Mouse (Mus musculus): ENCODE results near the gene Trip13. TPM values are rescaled to one million over a fixed set of nuclear protein-coding genes. Genes with fewer than 3 reads are reported as not detected.
A peak's percentile ranks its signal among the peaks of the same experiment; 100 is the strongest.

Trip13 gene
- total and polyA plus RNA-seq, 3 experiments: 42.3 to 94.5 (median 93.2) TPM

GRCm38 (mm10) chr13:73879824-73880223 is 57.8 kb downstream of the Trip13 start:
- dilution Hi-C loops (cut with MboI; ENCODE audit: extremely low pct_ligation_motif_present, extremely low pct_unique_long_range_greater_than_20kb, low sequenced_read_pairs): no loop called here
- no peak overlapping the region for H3K4me3 ChIP-seq (replicated peaks in 1 of 3; ENCODE audit: low read depth in 2 of 3, low read length in 2 of 3, poor library complexity in 1 of 3)
- in situ Hi-C loops (cut with MboI; ENCODE audit: low pct_ligation_motif_present, low pct_unique_long_range_greater_than_20kb, low sequenced_read_pairs): no loop called here
- peaks cover 9% of the 10 kb centered on the region for H3K27me3 ChIP-seq (replicated peaks)
- H3K4me1 ChIP-seq (ENCODE audit: control insufficient read depth in 1 of 2, insufficient read depth in 2 of 2): no peaks in the 10 kb centered on the region
- no peak overlapping the region for H3K9ac ChIP-seq (ENCODE audit: insufficient read depth, low read depth)
- TF ChIP-seq MAX (IDR thresholded peaks at IDR 0.05; ENCODE audit: low read length) (no peak), CTCF (conservative IDR thresholded peaks at IDR 0.05 in 1 of 2, IDR thresholded peaks at IDR 0.05 in 1 of 2; ENCODE audit: low read depth in 2 of 2, low read length in 2 of 2) (peak; percentile 58 to 69)
- no peak overlapping the region for H3K27ac ChIP-seq (ENCODE audit: insufficient read depth, low read depth)
- H3K9me3 ChIP-seq (replicated peaks; ENCODE audit: low read length): peaks cover 3% of the 10 kb centered on the region
- H3K36me3 ChIP-seq (replicated peaks in 1 of 2; ENCODE audit: control insufficient read depth in 1 of 2, insufficient read depth in 1 of 2, low read length in 1 of 2): no peaks in the 10 kb centered on the region
- DNase-seq (ENCODE audit: extremely low read depth): peak; percentile 38
- H3K79me2 ChIP-seq (replicated peaks; ENCODE audit: control insufficient read depth, extremely low read depth, insufficient read depth, poor library complexity, severe bottlenecking): no peaks in the 10 kb centered on the region
- no peak overlapping the region for H3K4me2 ChIP-seq (ENCODE audit: insufficient read depth, low read depth, poor library complexity, severe bottlenecking)

GRCm38 (mm10) chr13:73872159-73872558 is 65.4 kb downstream of the Trip13 start:
- H3K9ac ChIP-seq (ENCODE audit: insufficient read depth, low read depth): no peak overlapping the region
- H3K4me1 ChIP-seq (ENCODE audit: control insufficient read depth in 1 of 2, insufficient read depth in 2 of 2): no peaks in the 10 kb centered on the region
- in situ Hi-C loops (cut with MboI; ENCODE audit: low pct_ligation_motif_present, low pct_unique_long_range_greater_than_20kb, low sequenced_read_pairs): no loop called here
- no peak overlapping the region for H3K4me3 ChIP-seq (replicated peaks in 1 of 3; ENCODE audit: low read depth in 2 of 3, low read length in 2 of 3, poor library complexity in 1 of 3)
- DNase-seq (ENCODE audit: extremely low read depth): no peak
- H3K9me3 ChIP-seq (replicated peaks; ENCODE audit: low read length): no peaks in the 10 kb centered on the region
- H3K27ac ChIP-seq (ENCODE audit: insufficient read depth, low read depth): no peak overlapping the region
- dilution Hi-C loops (cut with MboI; ENCODE audit: extremely low pct_ligation_motif_present, extremely low pct_unique_long_range_greater_than_20kb, low sequenced_read_pairs): no loop called here
- H3K36me3 ChIP-seq (replicated peaks in 1 of 2; ENCODE audit: control insufficient read depth in 1 of 2, insufficient read depth in 1 of 2, low read length in 1 of 2): no peaks in the 10 kb centered on the region
- H3K4me2 ChIP-seq (ENCODE audit: insufficient read depth, low read depth, poor library complexity, severe bottlenecking): no peak overlapping the region
- H3K27me3 ChIP-seq (replicated peaks): no peaks in the 10 kb centered on the region
- no peak for TF ChIP-seq ELF1 (IDR thresholded peaks at IDR 0.05; ENCODE audit: low read depth, low read length)
- no peak for TF ChIP-seq BHLHE40 (IDR thresholded peaks at IDR 0.05; ENCODE audit: low read depth, low read length)
- TF ChIP-seq PAX5 (IDR thresholded peaks at IDR 0.05; ENCODE audit: low read length): no peak
- TF ChIP-seq CTCF (conservative IDR thresholded peaks at IDR 0.05 in 1 of 2, IDR thresholded peaks at IDR 0.05 in 1 of 2; ENCODE audit: low read depth in 2 of 2, low read length in 2 of 2): no peak
- TF ChIP-seq ZKSCAN1 (IDR thresholded peaks at IDR 0.05; ENCODE audit: borderline replicate concordance, low read depth, low read length): no peak
- no peak for TF ChIP-seq USF2 (conservative IDR thresholded peaks at IDR 0.05; ENCODE audit: low read depth, low read length)
- no peaks in the 10 kb centered on the region for H3K79me2 ChIP-seq (replicated peaks; ENCODE audit: control insufficient read depth, extremely low read depth, insufficient read depth, poor library complexity, severe bottlenecking)

Other genes starting within 250 kb of the Trip13 start
- 0.13 TPM in 1 of 2 replicates, not detected in the other for gene Slc6a19, start 232.9 kb downstream of the Trip13 start, total RNA-seq (2012; rRNA removed)
- not detected in 2 replicates for gene Slc6a19, start 232.9 kb downstream of the Trip13 start, total RNA-seq (2014; rRNA removed)
- 0.13 TPM in 1 of 2 replicates, not detected in the other for gene Slc6a19, start 232.9 kb downstream of the Trip13 start, polyA plus RNA-seq (2012; ENCODE audit: insufficient read length, low read depth)
- gene Slc12a7, start 204.7 kb downstream of the Trip13 start, total RNA-seq (2012; rRNA removed): 2.5 and 2.6 TPM in 2 replicates
- 0.92 and 1.0 TPM in 2 replicates for gene Slc12a7, start 204.7 kb downstream of the Trip13 start, total RNA-seq (2014; rRNA removed)
- gene Slc12a7, start 204.7 kb downstream of the Trip13 start, polyA plus RNA-seq (2012; ENCODE audit: insufficient read length, low read depth): 2.6 and 5.8 TPM in 2 replicates
- gene Nkd2, start 90.2 kb downstream of the Trip13 start, total RNA-seq (2012; rRNA removed): not detected in 2 replicates
- not detected in 2 replicates for gene Nkd2, start 90.2 kb downstream of the Trip13 start, total RNA-seq (2014; rRNA removed)
- not detected in 2 replicates for gene Nkd2, start 90.2 kb downstream of the Trip13 start, polyA plus RNA-seq (2012; ENCODE audit: insufficient read length, low read depth)
- gene Brd9, start within 50 bp of the Trip13 start, total RNA-seq (2012; rRNA removed): 28.0 and 30.6 TPM in 2 replicates
- 32.5 and 38.7 TPM in 2 replicates for gene Brd9, start within 50 bp of the Trip13 start, total RNA-seq (2014; rRNA removed)
- gene Brd9, start within 50 bp of the Trip13 start, polyA plus RNA-seq (2012; ENCODE audit: insufficient read length, low read depth): 43.4 and 62.0 TPM in 2 replicates
- not detected in 2 replicates for gene Zdhhc11, start 26.1 kb upstream of the Trip13 start, total RNA-seq (2012; rRNA removed)
- not detected in 2 replicates for gene Zdhhc11, start 26.1 kb upstream of the Trip13 start, total RNA-seq (2014; rRNA removed)
- not detected in 2 replicates for gene Zdhhc11, start 26.1 kb upstream of the Trip13 start, polyA plus RNA-seq (2012; ENCODE audit: insufficient read length, low read depth)
- 0.04 and 0.08 TPM in 2 replicates for gene Tppp, start 71.6 kb upstream of the Trip13 start, total RNA-seq (2012; rRNA removed)
- gene Tppp, start 71.6 kb upstream of the Trip13 start, total RNA-seq (2014; rRNA removed): 0.05 and 0.11 TPM in 2 replicates
- gene Tppp, start 71.6 kb upstream of the Trip13 start, polyA plus RNA-seq (2012; ENCODE audit: insufficient read length, low read depth): not detected in 2 replicates
- gene Cep72, start 124.5 kb upstream of the Trip13 start, total RNA-seq (2012; rRNA removed): 5.4 and 7.3 TPM in 2 replicates
- 13.1 and 15.1 TPM in 2 replicates for gene Cep72, start 124.5 kb upstream of the Trip13 start, total RNA-seq (2014; rRNA removed)
- 9.3 and 14.0 TPM in 2 replicates for gene Cep72, start 124.5 kb upstream of the Trip13 start, polyA plus RNA-seq (2012; ENCODE audit: insufficient read length, low read depth)
- not detected in 2 replicates for gene Slc9a3, start 183.7 kb upstream of the Trip13 start, total RNA-seq (2012; rRNA removed)
- not detected in 2 replicates for gene Slc9a3, start 183.7 kb upstream of the Trip13 start, total RNA-seq (2014; rRNA removed)
- gene Slc9a3, start 183.7 kb upstream of the Trip13 start, polyA plus RNA-seq (2012; ENCODE audit: insufficient read length, low read depth): not detected in 2 replicates